Mouse (Mus musculus): Measurements from ENCODE around the gene Cltc. TPM values are rescaled to one million over a fixed set of nuclear protein-coding genes. Genes with fewer than 3 reads are reported as not detected.

The Cltc gene
- polyA plus RNA-seq, 1 experiment from 2014 or later, result 119 TPM

- 27% methylated on average over 7 of the region's 7 CpGs for WGBS
- peak overlapping the region; percentile 86 for H3K9ac ChIP-seq (ENCODE audit: low read length)
- no peak for ATAC-seq (replicated peaks; ENCODE audit: extremely low read depth, insufficient read depth, low FRiP score)
- H3K36me3 ChIP-seq (ENCODE audit: control insufficient read depth, insufficient read depth), result peaks cover 2% of the 10 kb centered on the region; the same call in 1 of the 2 replicates
- H3K4me2 ChIP-seq (ENCODE audit: low read depth, low read length), result peak overlapping the region; percentile 88
- H3K4me3 ChIP-seq (ENCODE audit: low read length), result peak overlapping the region; percentile 84
- peaks cover 27% of the 10 kb centered on the region for H3K4me1 ChIP-seq (ENCODE audit: control insufficient read depth, insufficient read depth, low read length)
- no peaks in the 10 kb centered on the region for H3K9me3 ChIP-seq (replicated peaks; ENCODE audit: control insufficient read depth, low read length)
- H3K27me3 ChIP-seq (ENCODE audit: control insufficient read depth, insufficient read depth, low read length), result no peaks in the 10 kb centered on the region
- no peak overlapping the region; the same call in 1 of the 2 replicates for H3K27ac ChIP-seq (ENCODE audit: low read length)
Observed at GRCm38 (mm10) chr11:86682861-86683260, 74.5 kb downstream of the Cltc start.

- 74% methylated on average over 3 of the region's 3 CpGs for WGBS
- Histone ChIP-seq H3K36me3 (ENCODE audit: control insufficient read depth, insufficient read depth) (no peaks in the 10 kb centered on the region), H3K4me1 (ENCODE audit: control insufficient read depth, insufficient read depth, low read length) (peaks cover 27% of the 10 kb centered on the region), H3K4me3 (ENCODE audit: low read length) (no peak overlapping the region), H3K9me3 (replicated peaks; ENCODE audit: control insufficient read depth, low read length) (no peaks in the 10 kb centered on the region), H3K9ac (ENCODE audit: low read length) (no peak overlapping the region), H3K4me2 (ENCODE audit: low read depth, low read length) (no peak overlapping the region), H3K27ac (ENCODE audit: low read length) (no peak overlapping the region), H3K27me3 (ENCODE audit: control insufficient read depth, insufficient read depth, low read length) (no peaks in the 10 kb centered on the region)
- ATAC-seq (replicated peaks; ENCODE audit: extremely low read depth, insufficient read depth, low FRiP score), result no peak
Observed at GRCm38 (mm10) chr11:86681423-86681822, 75.9 kb downstream of the Cltc start.

GRCm38 (mm10) chr11:86680729-86681128 is 76.6 kb downstream of the Cltc start:
- ATAC-seq (replicated peaks; ENCODE audit: extremely low read depth, insufficient read depth, low FRiP score), result no peak
- Histone ChIP-seq H3K9ac (ENCODE audit: low read length) (no peak overlapping the region), H3K27me3 (ENCODE audit: control insufficient read depth, insufficient read depth, low read length) (no peaks in the 10 kb centered on the region), H3K4me1 (ENCODE audit: control insufficient read depth, insufficient read depth, low read length) (peaks cover 25% of the 10 kb centered on the region), H3K4me2 (ENCODE audit: low read depth, low read length) (no peak overlapping the region), H3K36me3 (ENCODE audit: control insufficient read depth, insufficient read depth) (no peaks in the 10 kb centered on the region), H3K9me3 (replicated peaks; ENCODE audit: control insufficient read depth, low read length) (no peaks in the 10 kb centered on the region), H3K27ac (ENCODE audit: low read length) (no peak overlapping the region), H3K4me3 (ENCODE audit: low read length) (no peak overlapping the region)
- 93% methylated on average over 3 of the region's 3 CpGs for WGBS

- H3K9me3 ChIP-seq (replicated peaks; ENCODE audit: control insufficient read depth, low read length), result no peaks in the 10 kb centered on the region
- 65% methylated on average over 5 of the region's 5 CpGs for WGBS
- no peak overlapping the region for H3K4me2 ChIP-seq (ENCODE audit: low read depth, low read length)
- ATAC-seq (replicated peaks; ENCODE audit: extremely low read depth, insufficient read depth, low FRiP score), result no peak
- no peaks in the 10 kb centered on the region for H3K36me3 ChIP-seq (ENCODE audit: control insufficient read depth, insufficient read depth)
- peaks cover 13% of the 10 kb centered on the region for H3K4me1 ChIP-seq (ENCODE audit: control insufficient read depth, insufficient read depth, low read length)
- H3K27ac ChIP-seq (ENCODE audit: low read length), result no peak overlapping the region
- no peak overlapping the region for H3K4me3 ChIP-seq (ENCODE audit: low read length)
- no peaks in the 10 kb centered on the region for H3K27me3 ChIP-seq (ENCODE audit: control insufficient read depth, insufficient read depth, low read length)
- no peak overlapping the region for H3K9ac ChIP-seq (ENCODE audit: low read length)
Observed at GRCm38 (mm10) chr11:86678957-86679356, 78.4 kb downstream of the Cltc start.

- Histone ChIP-seq H3K27me3 (ENCODE audit: control insufficient read depth, insufficient read depth, low read length) (no peaks in the 10 kb centered on the region), H3K27ac (ENCODE audit: low read length) (no peak overlapping the region), H3K4me1 (ENCODE audit: control insufficient read depth, insufficient read depth, low read length) (peaks cover 8% of the 10 kb centered on the region; the same call in 1 of the 2 replicates), H3K9ac (ENCODE audit: low read length) (no peak overlapping the region), H3K36me3 (ENCODE audit: control insufficient read depth, insufficient read depth) (no peaks in the 10 kb centered on the region), H3K4me3 (ENCODE audit: low read length) (no peak overlapping the region), H3K9me3 (replicated peaks; ENCODE audit: control insufficient read depth, low read length) (no peaks in the 10 kb centered on the region), H3K4me2 (ENCODE audit: low read depth, low read length) (no peak overlapping the region)
- WGBS, result 84% methylated on average over 4 of the region's 4 CpGs
- no peak for ATAC-seq (replicated peaks; ENCODE audit: extremely low read depth, insufficient read depth, low FRiP score)
Observed at GRCm38 (mm10) chr11:86675520-86675919, 81.8 kb downstream of the Cltc start.

GRCm38 (mm10) chr11:86672772-86673171 is 84.6 kb downstream of the Cltc start:
- H3K9ac ChIP-seq (ENCODE audit: low read length), result no peak overlapping the region

GRCm38 (mm10) chr11:86671041-86671675 is 86.2 kb downstream of the Cltc start:
- Histone ChIP-seq H3K9ac (ENCODE audit: low read length) (no peak overlapping the region), H3K4me3 (ENCODE audit: low read length) (no peak overlapping the region), H3K27ac (ENCODE audit: low read length) (peak overlapping the region; percentile 21; the same call in 1 of the 2 replicates), H3K4me2 (ENCODE audit: low read depth, low read length) (no peak overlapping the region), H3K36me3 (ENCODE audit: control insufficient read depth, insufficient read depth) (no peaks in the 10 kb centered on the region), H3K27me3 (ENCODE audit: control insufficient read depth, insufficient read depth, low read length) (no peaks in the 10 kb centered on the region), H3K9me3 (replicated peaks; ENCODE audit: control insufficient read depth, low read length) (no peaks in the 10 kb centered on the region), H3K4me1 (ENCODE audit: control insufficient read depth, insufficient read depth, low read length) (peaks cover 8% of the 10 kb centered on the region; the same call in 1 of the 2 replicates)
- no peak for ATAC-seq (replicated peaks; ENCODE audit: extremely low read depth, insufficient read depth, low FRiP score)
- 34% methylated on average over 3 of the region's 3 CpGs for WGBS

More at GRCm38 (mm10) chr11:86672772-86673171, 84.6 kb downstream of the Cltc start:
- Histone ChIP-seq H3K9me3 (replicated peaks; ENCODE audit: control insufficient read depth, low read length) (no peaks in the 10 kb centered on the region), H3K4me2 (ENCODE audit: low read depth, low read length) (no peak overlapping the region), H3K4me1 (ENCODE audit: control insufficient read depth, insufficient read depth, low read length) (peaks cover 8% of the 10 kb centered on the region; the same call in 1 of the 2 replicates), H3K27me3 (ENCODE audit: control insufficient read depth, insufficient read depth, low read length) (no peaks in the 10 kb centered on the region), H3K4me3 (ENCODE audit: low read length) (no peak overlapping the region), H3K36me3 (ENCODE audit: control insufficient read depth, insufficient read depth) (no peaks in the 10 kb centered on the region), H3K27ac (ENCODE audit: low read length) (no peak overlapping the region)
- 60% methylated on average over 3 of the region's 3 CpGs for WGBS
- ATAC-seq (replicated peaks; ENCODE audit: extremely low read depth, insufficient read depth, low FRiP score), result no peak

- Histone ChIP-seq H3K4me3 (ENCODE audit: low read length) (no peak overlapping the region), H3K9me3 (replicated peaks; ENCODE audit: control insufficient read depth, low read length) (no peaks in the 10 kb centered on the region), H3K9ac (ENCODE audit: low read length) (no peak overlapping the region), H3K4me2 (ENCODE audit: low read depth, low read length) (no peak overlapping the region), H3K27ac (ENCODE audit: low read length) (no peak overlapping the region), H3K4me1 (ENCODE audit: control insufficient read depth, insufficient read depth, low read length) (peaks cover 8% of the 10 kb centered on the region; the same call in 1 of the 2 replicates), H3K27me3 (ENCODE audit: control insufficient read depth, insufficient read depth, low read length) (no peaks in the 10 kb centered on the region), H3K36me3 (ENCODE audit: control insufficient read depth, insufficient read depth) (peaks cover 4% of the 10 kb centered on the region; the same call in 1 of the 2 replicates)
- 85% methylated on average over 3 of the region's 3 CpGs for WGBS
- no peak for ATAC-seq (replicated peaks; ENCODE audit: extremely low read depth, insufficient read depth, low FRiP score)
Observed at GRCm38 (mm10) chr11:86668169-86668568, 89.2 kb downstream of the Cltc start.

- Histone ChIP-seq H3K36me3 (ENCODE audit: control insufficient read depth, insufficient read depth) (peaks cover 4% of the 10 kb centered on the region), H3K4me2 (ENCODE audit: low read depth, low read length) (no peak overlapping the region), H3K4me1 (ENCODE audit: control insufficient read depth, insufficient read depth, low read length) (peaks cover 8% of the 10 kb centered on the region; the same call in 1 of the 2 replicates), H3K4me3 (ENCODE audit: low read length) (no peak overlapping the region), H3K27me3 (ENCODE audit: control insufficient read depth, insufficient read depth, low read length) (no peaks in the 10 kb centered on the region), H3K9me3 (replicated peaks; ENCODE audit: control insufficient read depth, low read length) (no peaks in the 10 kb centered on the region), H3K9ac (ENCODE audit: low read length) (no peak overlapping the region), H3K27ac (ENCODE audit: low read length) (no peak overlapping the region)
- WGBS, result 88% methylated on average over 2 of the region's 2 CpGs
- ATAC-seq (replicated peaks; ENCODE audit: extremely low read depth, insufficient read depth, low FRiP score), result no peak
Observed at GRCm38 (mm10) chr11:86667553-86667952, 89.8 kb downstream of the Cltc start.

Data from heart, embryonic 16.5 days (tissue).